Mouse (Mus musculus) E14TG2a.4 (cell line): Measurements from ENCODE around the gene Ryr1.

Experiments used
- CTCF ChIP-seq: conservative IDR thresholded peaks from 2 replicates; pipeline ENCODE4 v1.5.1; 2014; ENCODE audit warnings: low read length
- POU5F1 ChIP-seq: IDR thresholded peaks from 2 replicates; pipeline ENCODE4 v1.6.1; 2014; ENCODE audit warnings: low read length, borderline replicate concordance

DNA sequence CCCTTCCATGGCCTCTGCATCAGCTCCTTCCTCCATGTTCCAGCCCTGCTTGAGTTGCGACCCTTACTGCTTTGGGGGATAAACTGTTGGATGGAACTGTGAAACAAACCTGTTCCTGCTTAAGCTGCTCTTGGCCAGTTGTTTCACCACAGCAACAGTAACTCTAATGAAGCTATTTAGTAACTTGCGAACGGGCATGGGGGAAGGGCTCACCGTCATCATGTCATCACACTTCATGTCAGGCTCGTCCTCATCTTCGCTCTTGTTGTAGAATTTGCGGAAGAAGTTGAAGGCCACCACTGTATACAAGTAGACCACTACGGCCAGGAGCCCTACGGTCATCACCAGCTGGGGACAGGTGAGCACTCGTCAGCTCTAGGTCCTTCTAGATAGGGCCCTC lies 116.8 kb downstream of the Ryr1 start:
- TF ChIP-seq CTCF = no peak
- no peak for TF ChIP-seq POU5F1
